Mouse (Mus musculus) embryonic facial prominence, embryonic 14.5 days (tissue): ENCODE results near the gene Mrpl49. TPM values are rescaled to one million over a fixed set of nuclear protein-coding genes. Genes with fewer than 3 reads are reported as not detected.
A peak's percentile ranks its signal among the peaks of the same experiment; 100 is the strongest.

Experiments
- ATAC-seq: fragments of 200-750 bp; cut with Nextera tagmentation; 2 replicates; pipeline ENCODE4 v1.8.0; 2017; ENCODE audit warnings: low read depth, moderate number of reproducible peaks, moderate TSS enrichment
- DNase-seq: peaks from one replicate; pipeline ENCODE4 v3.0.0-alpha.2; 2015; ENCODE audit warnings: low spot score
- H3K27ac ChIP-seq: fragments of 300-500 bp; sonication (generic); replicated peaks from 2 replicates; pipeline ENCODE4 v1.5.1; 2014; ENCODE audit warnings: low read depth, mild to moderate bottlenecking, low read length, moderate library complexity
- H3K27me3 ChIP-seq: fragments of 300-500 bp; sonication (generic); replicated peaks from 2 replicates; pipeline ENCODE4 v1.6.1; 2014; ENCODE audit warnings: low read length; ENCODE audit not compliant: control insufficient read depth, insufficient read depth
- H3K36me3 ChIP-seq: fragments of 300-500 bp; sonication (generic); 2 replicates; pipeline ENCODE4 v1.6.1; 2014; ENCODE audit warnings: low read length, mixed read lengths; ENCODE audit not compliant: control insufficient read depth, insufficient read depth
- H3K4me1 ChIP-seq: fragments of 300-500 bp; sonication (generic); 2 replicates; pipeline ENCODE4 v1.6.1; 2014; ENCODE audit warnings: antibody characterized with exemption, low read length; ENCODE audit not compliant: control insufficient read depth, insufficient read depth
- H3K4me2 ChIP-seq: fragments of 300-500 bp; sonication (generic); 2 replicates; pipeline ENCODE4 v1.6.1; 2014; ENCODE audit warnings: low read depth, mild to moderate bottlenecking, low read length, moderate library complexity, mixed read lengths
- H3K4me3 ChIP-seq: fragments of 300-500 bp; sonication (generic); 2 replicates; pipeline ENCODE4 v1.5.1; 2014; ENCODE audit warnings: low read depth, mild to moderate bottlenecking, low read length
- H3K9ac ChIP-seq: fragments of 300-500 bp; sonication (generic); 2 replicates; pipeline ENCODE4 v1.6.1; 2014; ENCODE audit warnings: low read depth, mild to moderate bottlenecking, low read length, moderate library complexity, mixed read lengths
- H3K9me3 ChIP-seq: fragments of 300-500 bp; sonication (generic); 2 replicates; pipeline ENCODE4 v1.6.1; 2016; ENCODE audit warnings: low read length; ENCODE audit not compliant: control insufficient read depth
- WGBS: fragments of 180-500 bp; shearing (Covaris S2); extraction: QIAGEN DNeasy Blood & Tissue Kit; methylation state at CpG from one replicate; pipeline ENCODE4 v1.1.7; 2014; 5-methylcytosine and 5-hydroxymethylcytosine counted together
- polyA plus RNA-seq: library from polyadenylated mRNA; unstranded; fragments of >200 nt; fragmentation: Nextera tagmentation; extraction: Ambion mirVana; gene quantifications from 2 replicates; pipeline ENCODE4 v1.2.1, GENCODE M21; 2014

Mrpl49 gene
- polyA plus RNA-seq, 1 experiment from 2014 or later, result 67.5 TPM

GRCm38 (mm10) chr19:6085417-6085879 lies 27.9 kb upstream of the Mrpl49 start:
- Histone ChIP-seq H3K36me3 (peaks cover 44% of the 10 kb centered on the region), H3K4me1 (peaks cover 6% of the 10 kb centered on the region), H3K4me3 (peak overlapping the region; percentile 73), H3K9me3 (no peaks in the 10 kb centered on the region), H3K9ac (peak overlapping the region; percentile 75), H3K27me3 (no peaks in the 10 kb centered on the region), H3K27ac (peak overlapping the region; percentile 57), H3K4me2 (peak overlapping the region; percentile 88)
- ATAC-seq (peak; percentile 71), DNase-seq (peak; percentile 85)
- under 1% methylated on average over 17 of the region's 17 CpGs for WGBS

- H3K27ac ChIP-seq, result peak within 1 kb of the TSS; percentile 66
- no peaks in the 10 kb centered on the region for H3K9me3 ChIP-seq
- peaks cover 6% of the 10 kb centered on the region for H3K4me1 ChIP-seq
- H3K4me2 ChIP-seq, result peak within 1 kb of the TSS; percentile 88
- H3K36me3 ChIP-seq, result peaks cover 44% of the 10 kb centered on the region
- peak; percentile 91 for ATAC-seq
- peak within 1 kb of the TSS; percentile 73 for H3K4me3 ChIP-seq
- no peaks in the 10 kb centered on the region for H3K27me3 ChIP-seq
- peak within 1 kb of the TSS; percentile 75 for H3K9ac ChIP-seq
- under 1% methylated on average over 46 of the region's 58 CpGs for WGBS
- peak; percentile 99 for DNase-seq
Observed at GRCm38 (mm10) chr19:6084478-6085248, 27.1 kb upstream of the Mrpl49 start, which contains the start of the genes Zfpl1 and Cdca5. TSS of gene Zfpl1 (minus strand) at chr19:6084956. TSS of gene Cdca5 (plus strand) at chr19:6084983.

GRCm38 (mm10) chr19:6082156-6082555 lies 24.6 kb upstream of the Mrpl49 start, which contains the start of gene Gm28374:
TSS of gene Gm28374 (minus strand) at chr19:6082256.
- Histone ChIP-seq H3K4me3 (no peak within 1 kb of the TSS), H3K9ac (no peak within 1 kb of the TSS), H3K36me3 (peaks cover 32% of the 10 kb centered on the region), H3K9me3 (no peaks in the 10 kb centered on the region), H3K4me1 (peaks cover 6% of the 10 kb centered on the region), H3K4me2 (no peak within 1 kb of the TSS), H3K27ac (no peak within 1 kb of the TSS), H3K27me3 (no peaks in the 10 kb centered on the region)
- 89% methylated on average over 8 of the region's 9 CpGs for WGBS
- ATAC-seq (no peak), DNase-seq (no peak)

- Histone ChIP-seq H3K4me3 (no peak within 1 kb of the TSS), H3K9me3 (no peaks in the 10 kb centered on the region), H3K9ac (no peak within 1 kb of the TSS), H3K36me3 (peaks cover 28% of the 10 kb centered on the region), H3K27me3 (no peaks in the 10 kb centered on the region), H3K4me1 (peaks cover 13% of the 10 kb centered on the region), H3K4me2 (no peak within 1 kb of the TSS), H3K27ac (no peak within 1 kb of the TSS)
- DNase-seq (no peak), ATAC-seq (no peak)
- WGBS, result 94% methylated on average over 12 of the region's 12 CpGs
Observed at GRCm38 (mm10) chr19:6079983-6080480, 22.4 kb upstream of the Mrpl49 start, which contains the start of gene Tmem262. TSS of gene Tmem262 (plus strand) at chr19:6080033.

- under 1% methylated on average over 33 of the region's 33 CpGs for WGBS
- Histone ChIP-seq H3K4me1 (peaks cover 7% of the 10 kb centered on the region; the same call in 1 of the 2 replicates), H3K27me3 (no peaks in the 10 kb centered on the region), H3K9me3 (no peaks in the 10 kb centered on the region), H3K4me2 (peak within 1 kb of the TSS; percentile 70), H3K36me3 (peaks cover 40% of the 10 kb centered on the region), H3K4me3 (peak within 1 kb of the TSS; percentile 58), H3K27ac (peak within 1 kb of the TSS; percentile 84), H3K9ac (peak within 1 kb of the TSS; percentile 73)
- DNase-seq, result peak; percentile 96
- ATAC-seq, result peak; percentile 94
Observed at GRCm38 (mm10) chr19:6076564-6077393, 19.2 kb upstream of the Mrpl49 start, which contains the start of gene Vps51. TSS of gene Vps51 (minus strand) at chr19:6077231.

GRCm38 (mm10) chr19:6073889-6074288 lies 16.3 kb upstream of the Mrpl49 start:
- Histone ChIP-seq H3K36me3 (peaks cover 47% of the 10 kb centered on the region), H3K4me3 (no peak overlapping the region), H3K27ac (no peak overlapping the region), H3K9ac (no peak overlapping the region), H3K27me3 (no peaks in the 10 kb centered on the region), H3K9me3 (no peaks in the 10 kb centered on the region), H3K4me1 (peaks cover 7% of the 10 kb centered on the region; the same call in 1 of the 2 replicates), H3K4me2 (no peak overlapping the region)
- no peak for DNase-seq
- 92% methylated on average over 5 of the region's 5 CpGs for WGBS
- no peak for ATAC-seq

GRCm38 (mm10) chr19:6071261-6071660 lies 13.7 kb upstream of the Mrpl49 start:
- 94% methylated on average over 19 of the region's 19 CpGs for WGBS
- peaks cover 17% of the 10 kb centered on the region; the same call in 1 of the 2 replicates for H3K4me1 ChIP-seq
- H3K9ac ChIP-seq, result no peak overlapping the region
- no peaks in the 10 kb centered on the region for H3K27me3 ChIP-seq
- DNase-seq (no peak), ATAC-seq (no peak)
- no peak overlapping the region for H3K27ac ChIP-seq
- no peak overlapping the region for H3K4me2 ChIP-seq
- no peak overlapping the region for H3K4me3 ChIP-seq
- peaks cover 51% of the 10 kb centered on the region for H3K36me3 ChIP-seq
- no peaks in the 10 kb centered on the region for H3K9me3 ChIP-seq

GRCm38 (mm10) chr19:6070571-6071250 lies 13.1 kb upstream of the Mrpl49 start:
- Histone ChIP-seq H3K4me2 (no peak overlapping the region), H3K36me3 (peaks cover 51% of the 10 kb centered on the region), H3K27ac (no peak overlapping the region), H3K9ac (no peak overlapping the region), H3K4me1 (peaks cover 12% of the 10 kb centered on the region; the same call in 1 of the 2 replicates), H3K9me3 (no peaks in the 10 kb centered on the region), H3K27me3 (no peaks in the 10 kb centered on the region), H3K4me3 (no peak overlapping the region)
- WGBS, result 87% methylated on average over 28 of the region's 31 CpGs
- DNase-seq (no peak), ATAC-seq (no peak)
